Comparison of ENCODE assay signal across 18 mouse cellular contexts in the genomic region with DNA sequence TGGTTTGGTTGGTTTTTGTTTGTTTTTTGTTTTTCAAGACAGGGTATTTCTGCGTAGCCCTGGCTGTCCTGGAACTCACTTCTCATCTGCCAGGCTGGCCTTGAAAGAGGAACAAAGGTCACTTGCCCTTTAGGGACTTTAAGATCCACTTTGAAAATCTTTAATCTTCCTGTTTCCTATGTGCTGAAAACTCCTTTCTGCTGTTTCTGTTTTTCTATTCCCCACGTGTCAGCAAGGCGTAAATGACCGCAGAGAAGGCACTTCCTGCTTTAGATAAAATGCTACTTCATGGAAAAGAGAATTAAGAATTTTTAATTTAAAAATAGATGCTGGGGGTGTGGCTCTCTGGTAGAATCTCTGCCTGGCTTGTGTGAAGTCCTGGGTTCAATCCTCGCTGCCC.
DNase-seq lines count a peak whose midpoint lies in the region; ATAC-seq and TF ChIP-seq lines count a peak whose summit lies in the region.
"Had no signal": no experiment of that assay in that cellular context is flagged by ENCODE, and none has a peak within 500 bp of the region (broad histone marks: within the 10 kb centered on the region; RNA-seq: fewer than 3 reads in every experiment).

No protein-coding gene starts in this region.

- H3K4me1 ChIP-seq in lung, postnatal 0 days (ENCODE audit: insufficient read depth, low read depth, low read length), result no peaks in the 10 kb centered on the region
- H3K4me1 ChIP-seq in lung, adult 2 months (ENCODE audit: control insufficient read depth, insufficient read depth, low read length), result no peaks in the 10 kb centered on the region
- no peaks in the 10 kb centered on the region for H3K4me1 ChIP-seq in hindbrain, embryonic 13.5 days (replicated peaks)
- H3K4me1 ChIP-seq: forebrain, embryonic 12.5 days; limb, embryonic 12.5 days; liver, embryonic 15.5 days had no signal

- H3K36me3 ChIP-seq in lung, postnatal 0 days (ENCODE audit: insufficient read depth, low read length), result no peaks in the 10 kb centered on the region
- no peaks in the 10 kb centered on the region for H3K36me3 ChIP-seq in hindbrain, embryonic 13.5 days
- H3K36me3 ChIP-seq: forebrain, embryonic 12.5 days; limb, embryonic 12.5 days; liver, embryonic 15.5 days had no signal

- no peak overlapping the region for H3K4me3 ChIP-seq in lung, postnatal 0 days (ENCODE audit: low read depth, low read length)
- no peak overlapping the region for H3K4me3 ChIP-seq in lung, adult 2 months (replicated peaks; ENCODE audit: extremely low read depth, low read depth, low read length)
- no peak overlapping the region for H3K4me3 ChIP-seq in hindbrain, embryonic 13.5 days
- H3K4me3 ChIP-seq: forebrain, embryonic 12.5 days; gastrocnemius, adult 2 months; limb, embryonic 12.5 days; liver, embryonic 15.5 days had no signal

- no peak overlapping the region for H3K4me2 ChIP-seq in lung, postnatal 0 days (replicated peaks; ENCODE audit: low read depth, low read length)
- H3K4me2 ChIP-seq in hindbrain, embryonic 13.5 days, result no peak overlapping the region
- H3K4me2 ChIP-seq: forebrain, embryonic 12.5 days; limb, embryonic 12.5 days; liver, embryonic 15.5 days had no signal

- TF ChIP-seq EP300 in lung, postnatal 0 days (IDR thresholded peaks at IDR 0.05), result no peak

- ATAC-seq in lung, postnatal 0 days, result no peak
- ATAC-seq in hematopoietic stem cell, adult 5-6 weeks (replicated peaks in 1 of 2; ENCODE audit: insufficient read depth in 1 of 2, low FRiP score in 2 of 2, low TSS enrichment in 1 of 2, low read depth in 1 of 2, poor library complexity in 2 of 2, severe bottlenecking in 2 of 2), result peak; percentile 77 to 78
- no peak for ATAC-seq in hindbrain, embryonic 13.5 days (ENCODE audit: low FRiP score)
- ATAC-seq: inflammation-experienced regulatory T-cells, adult 6 months; Patski had no signal

- DNase-seq in heart, adult 11 months, result peak; percentile 95
- DNase-seq in heart, postnatal 14 days, result no peak
- peak; percentile 32 for DNase-seq in lung, postnatal 0 days (ENCODE audit: low spot score)
- DNase-seq in lung, adult 2 months, result no peak
- DNase-seq in embryo, embryonic 10 days (ENCODE audit: low spot score), result no peak
- DNase-seq in adrenal gland, postnatal 4 days (ENCODE audit: low spot score in 2 of 2), result no peak
- DNase-seq: adrenal gland, adult 8-10 months; gastrocnemius, adult 2 months; lung, postnatal 14 days; right cerebral cortex, postnatal 25 days; thymus, postnatal 25 days had no signal

- no peak for TF ChIP-seq POLR2A in lung, adult 2 months (IDR thresholded peaks at IDR 0.05; ENCODE audit: borderline replicate concordance, extremely low read depth, low read depth, low read length)

- WGBS in lung, postnatal 0 days, result 59% methylated on average over 5 of the region's 5 CpGs
- WGBS in lung, adult 2 months, result 63% methylated on average over 5 of the region's 5 CpGs
- WGBS in hindbrain, embryonic 13.5 days, result 80% methylated on average over 5 of the region's 5 CpGs

- intact Hi-C loops in heart, postnatal 14 days (cut with DNase I), result no loop called here

- no peak overlapping the region for H3K9ac ChIP-seq in lung, postnatal 0 days (replicated peaks; ENCODE audit: low read depth)
- H3K9ac ChIP-seq in hindbrain, embryonic 13.5 days, result no peak overlapping the region
- H3K9ac ChIP-seq: forebrain, embryonic 12.5 days; limb, embryonic 12.5 days; liver, embryonic 15.5 days had no signal

- H3K27ac ChIP-seq in lung, postnatal 0 days (ENCODE audit: low read length), result no peak overlapping the region
- no peak overlapping the region for H3K27ac ChIP-seq in hindbrain, embryonic 13.5 days
- H3K27ac ChIP-seq: forebrain, embryonic 12.5 days; limb, embryonic 12.5 days; liver, embryonic 15.5 days had no signal

- no peaks in the 10 kb centered on the region for H3K9me3 ChIP-seq in lung, postnatal 0 days (ENCODE audit: low read length)
- H3K9me3 ChIP-seq in hindbrain, embryonic 13.5 days, result no peaks in the 10 kb centered on the region
- H3K9me3 ChIP-seq: forebrain, embryonic 12.5 days; limb, embryonic 12.5 days; liver, embryonic 15.5 days had no signal

- no peak for TF ChIP-seq CTCF in lung, postnatal 0 days (IDR thresholded peaks at IDR 0.05)
- TF ChIP-seq CTCF in lung, adult 2 months (IDR thresholded peaks at IDR 0.05; ENCODE audit: insufficient read depth, low read length), result no peak

- no peaks in the 10 kb centered on the region for H3K27me3 ChIP-seq in lung, postnatal 0 days (replicated peaks; ENCODE audit: insufficient read depth, low read length)
- H3K27me3 ChIP-seq in hindbrain, embryonic 13.5 days, result no peaks in the 10 kb centered on the region
- H3K27me3 ChIP-seq: forebrain, embryonic 12.5 days; limb, embryonic 12.5 days; liver, embryonic 15.5 days; Patski had no signal

Comparison
In these comparisons a context has a peak if more than half of its experiments do, and no peak if none do; other contexts are left out.
1. DNase-seq: peak in heart, adult 11 months (single experiment) and lung, postnatal 0 days (single experiment); none in heart, postnatal 14 days (0 of 2), lung, adult 2 months (single experiment), embryo, embryonic 10 days (single experiment) and adrenal gland, postnatal 4 days (0 of 2).
2. ATAC-seq: peak in hematopoietic stem cell, adult 5-6 weeks (2 of 2); none in lung, postnatal 0 days (single experiment) and hindbrain, embryonic 13.5 days (single experiment).